Mouse (Mus musculus) spleen, adult 12 weeks (tissue): ENCODE data around the gene Alkbh5.
"Not testable (repeated sequence)": the region's sequence is repeated elsewhere in the genome, so short reads cannot be mapped to it uniquely, and the experiment has no call there.

ENCODE experiments used
- DNase-seq: peaks from one replicate; pipeline ENCODE4 v3.0.0; 2022; ENCODE audit warnings: low spot score

Alkbh5 gene

DNA sequence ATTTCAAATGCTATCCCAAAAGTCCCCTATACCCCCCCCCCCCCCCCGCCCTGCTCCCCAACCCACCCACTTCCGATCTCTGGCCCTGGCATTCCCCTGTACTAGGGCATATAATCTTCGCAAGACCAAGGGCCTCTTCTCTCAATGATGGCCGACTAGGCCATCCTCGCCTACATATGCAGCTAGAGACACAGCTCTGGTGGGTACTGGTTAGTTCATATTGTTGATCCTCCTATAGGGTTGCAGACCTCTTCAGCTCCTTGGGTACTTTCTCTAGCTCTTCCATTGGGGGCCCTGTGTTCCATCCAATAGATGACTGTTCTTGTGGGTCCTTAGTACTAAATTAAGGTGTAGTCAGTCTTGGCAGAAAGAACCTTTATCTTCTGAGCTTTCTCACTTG is 7.0 kb downstream of the Alkbh5 start:
- DNase-seq, result not testable (repeated sequence)

DNA sequence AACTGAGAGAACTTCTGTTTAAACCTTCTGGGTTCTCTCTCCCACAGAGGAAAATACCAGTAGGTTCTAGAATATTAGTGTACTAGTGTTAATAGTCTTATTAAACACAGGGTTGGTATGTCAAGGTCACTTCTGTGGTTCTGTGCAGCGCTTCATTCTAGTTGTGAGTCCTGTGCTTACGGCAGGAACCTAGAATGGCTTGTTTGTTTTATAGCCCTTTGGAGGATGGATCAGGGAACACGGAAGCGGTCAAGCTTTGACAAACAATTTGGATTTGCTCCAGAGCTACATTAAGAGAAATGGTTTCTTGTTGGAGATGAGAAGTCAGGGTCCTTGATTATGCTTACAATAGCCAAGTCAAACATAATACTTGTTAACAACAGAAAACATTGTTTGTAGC is 9.3 kb downstream of the Alkbh5 start:
- DNase-seq, result no peak

GRCm38 (mm10) chr11:60548112-60548511 is 11.9 kb downstream of the Alkbh5 start:
- no peak for DNase-seq

- DNase-seq, result no peak
Measured at GRCm38 (mm10) chr11:60553091-60553490, 16.9 kb downstream of the Alkbh5 start.

DNA sequence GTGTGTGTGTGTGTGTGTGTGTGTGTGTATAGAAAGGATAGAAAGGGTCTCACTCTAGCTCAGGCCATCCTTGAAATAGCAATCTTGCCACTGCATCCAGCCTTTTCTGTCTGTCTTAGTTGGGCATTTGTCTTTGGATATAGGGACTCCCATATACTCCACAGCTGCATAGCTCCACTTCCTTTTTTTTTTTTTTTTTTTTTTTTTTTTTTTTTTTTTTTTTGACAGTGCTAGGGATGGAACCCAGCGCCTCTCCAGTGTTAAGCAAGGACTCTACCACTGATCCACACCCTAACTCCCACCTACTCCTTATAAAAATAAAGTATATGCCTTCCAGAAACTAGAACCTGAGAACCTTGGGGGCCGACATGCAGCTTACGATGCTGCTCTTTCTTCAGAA is 21.5 kb downstream of the Alkbh5 start:
- no peak for DNase-seq

DNA sequence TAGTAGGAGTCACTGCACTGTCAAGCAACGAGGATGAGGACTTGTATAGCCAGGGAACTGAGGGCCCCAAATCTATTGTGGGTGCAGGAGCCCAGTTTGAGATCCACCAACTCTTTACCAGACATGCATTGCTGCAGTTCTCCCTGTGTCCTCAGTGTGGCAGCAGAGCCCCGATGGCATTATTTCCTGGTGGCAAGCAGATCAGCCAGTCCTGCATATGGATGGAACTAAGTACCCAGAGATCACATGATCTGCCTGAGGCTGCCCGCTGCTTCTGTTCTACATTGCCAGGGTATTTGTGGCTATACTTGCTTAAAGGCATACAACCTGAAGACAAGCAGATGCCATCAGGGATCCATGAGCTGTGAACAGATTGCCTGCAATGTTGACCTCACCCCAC is 23.2 kb downstream of the Alkbh5 start:
- peak; percentile 41 for DNase-seq

DNA sequence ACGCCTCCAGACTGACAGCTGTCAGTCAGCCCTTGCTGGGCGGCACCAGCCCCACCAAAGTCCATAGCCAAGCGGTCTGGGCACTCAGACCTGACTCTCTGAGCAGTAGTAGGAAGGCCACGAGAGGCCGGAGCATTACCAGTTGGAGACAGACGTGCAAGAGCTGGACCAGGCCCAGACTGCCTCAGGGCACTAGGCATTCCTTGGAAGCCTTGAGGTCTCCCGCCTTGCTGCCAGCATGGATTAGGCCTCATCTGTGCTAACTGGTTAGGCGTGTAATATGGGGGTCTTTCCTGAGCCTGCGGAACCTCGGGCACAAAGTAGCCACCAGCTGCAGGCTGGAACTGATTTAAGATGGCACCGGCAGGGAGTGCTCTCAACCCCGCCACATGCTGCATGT is 37.8 kb downstream of the Alkbh5 start:
- not testable (repeated sequence) for DNase-seq
